Mouse (Mus musculus) spleen, adult 2 months (tissue): ENCODE results near the gene Pkd1.

Source experiments
- CTCF ChIP-seq: fragments of 200-500 bp; IDR thresholded peaks from 2 replicates; pipeline ENCODE4 v1.5.1; 2011; ENCODE audit warnings: mild to moderate bottlenecking, inconsistent platforms; ENCODE audit not compliant: insufficient read depth, insufficient read length, insufficient replicate concordance; ENCODE audit errors: extremely low read depth
- POLR2A ChIP-seq: fragments of 200-500 bp; IDR thresholded peaks from 2 replicates; pipeline ENCODE4 v1.6.1; 2011; ENCODE audit warnings: low read depth, low read length, inconsistent platforms

- TF ChIP-seq CTCF (no peak), POLR2A (no peak)
Observed at GRCm38 (mm10) chr17:24644030-24644715, 94.5 kb downstream of the Pkd1 start.
